Mouse (Mus musculus) liver, embryonic 14.5 days (tissue): ENCODE results near the gene H2-DMa. TPM values are rescaled to one million over a fixed set of nuclear protein-coding genes. Genes with fewer than 3 reads are reported as not detected.

Source experiments
- ATAC-seq: fragments of 200-750 bp; cut with Nextera tagmentation; 2 replicates; pipeline ENCODE4 v1.8.0; 2017; ENCODE audit warnings: moderate number of reproducible peaks, mild to moderate bottlenecking, moderate library complexity; ENCODE audit not compliant: insufficient read depth
- DNase-seq, 3 experiments: peaks; one replicate each; pipeline ENCODE4 v3.0.0-alpha.2; 2012 to 2013; ENCODE audit warnings: low read depth in 3 of 3, low spot score in 3 of 3
- H3K27ac ChIP-seq: fragments of 300-500 bp; sonication (generic); 2 replicates; pipeline ENCODE4 v1.5.1; 2014; ENCODE audit warnings: moderate library complexity, mild to moderate bottlenecking, control low read depth, inconsistent platforms
- H3K27me3 ChIP-seq: fragments of 300-500 bp; sonication (generic); 2 replicates; pipeline ENCODE4 v1.6.1; 2014; ENCODE audit warnings: mild to moderate bottlenecking, low read length, moderate library complexity; ENCODE audit not compliant: control insufficient read depth, insufficient read depth
- H3K36me3 ChIP-seq: fragments of 300-500 bp; sonication (generic); replicated peaks from 2 replicates; pipeline ENCODE4 v1.6.1; 2014; ENCODE audit warnings: low read depth; ENCODE audit not compliant: control insufficient read depth, insufficient read depth
- H3K4me1 ChIP-seq, 2 experiments: fragments of 200-500 bp in 1 of 2; fragments of 300-500 bp in 1 of 2; sonication (generic) in 1 of 2; replicated peaks; 2 replicates each; pipeline ENCODE4 v1.6.1; 2012 to 2014; ENCODE audit warnings: antibody characterized with exemption in 1 of 2, inconsistent platforms in 1 of 2, low read length in 1 of 2; ENCODE audit not compliant: control insufficient read depth in 2 of 2, insufficient read depth in 2 of 2
- H3K4me2 ChIP-seq: fragments of 300-500 bp; sonication (generic); 2 replicates; pipeline ENCODE4 v1.6.1; 2014; ENCODE audit warnings: low read depth, mild to moderate bottlenecking, control low read depth, moderate library complexity
- H3K4me3 ChIP-seq, 2 experiments: fragments of 200-500 bp in 1 of 2; fragments of 300-500 bp in 1 of 2; sonication (generic) in 1 of 2; 2 replicates each; pipeline ENCODE4 v1.5.1; 2012 to 2014; ENCODE audit warnings: low read depth in 2 of 2, low read length in 2 of 2, mild to moderate bottlenecking in 2 of 2, control low read depth in 1 of 2, inconsistent platforms in 1 of 2, moderate library complexity in 1 of 2; ENCODE audit not compliant: insufficient read depth in 1 of 2
- H3K9ac ChIP-seq: fragments of 300-500 bp; sonication (generic); replicated peaks from 2 replicates; pipeline ENCODE4 v1.6.1; 2014; ENCODE audit warnings: mild to moderate bottlenecking, control low read depth, moderate library complexity
- H3K9me3 ChIP-seq: fragments of 300-500 bp; sonication (generic); 2 replicates; pipeline ENCODE4 v1.6.1; 2016; ENCODE audit warnings: low read length, mixed read lengths; ENCODE audit not compliant: control insufficient read depth
- CTCF ChIP-seq: IDR thresholded peaks from 2 replicates; pipeline ENCODE4 v1.5.1; 2016; ENCODE audit warnings: antibody characterized with exemption, low read depth, control low read depth
- EP300 ChIP-seq: IDR thresholded peaks from 2 replicates; pipeline ENCODE4 v1.6.1; 2016; ENCODE audit warnings: antibody characterized with exemption, low read depth
- WGBS: fragments of 180-500 bp; shearing (Covaris S2); extraction: QIAGEN DNeasy Blood & Tissue Kit; methylation state at CpG from one replicate; pipeline ENCODE4 v1.1.7; 2014; ENCODE audit not compliant: insufficient replicate concordance; 5-methylcytosine and 5-hydroxymethylcytosine counted together
- polyA plus RNA-seq, 2 experiments: library from polyadenylated mRNA; depleted of rRNA in 1 of 2; stranded (reverse) in 1 of 2; unstranded in 1 of 2; fragments of >200 nt; fragmentation: Nextera tagmentation in 1 of 2; extraction: Ambion mirVana in 1 of 2; gene quantifications; 2 replicates each; pipeline versions ENCODE4 v1.2.1 to v1.2.3; 2012 to 2014

H2-DMa gene
- polyA plus RNA-seq, 2 experiments, result 3.1 to 4.4 TPM

DNA sequence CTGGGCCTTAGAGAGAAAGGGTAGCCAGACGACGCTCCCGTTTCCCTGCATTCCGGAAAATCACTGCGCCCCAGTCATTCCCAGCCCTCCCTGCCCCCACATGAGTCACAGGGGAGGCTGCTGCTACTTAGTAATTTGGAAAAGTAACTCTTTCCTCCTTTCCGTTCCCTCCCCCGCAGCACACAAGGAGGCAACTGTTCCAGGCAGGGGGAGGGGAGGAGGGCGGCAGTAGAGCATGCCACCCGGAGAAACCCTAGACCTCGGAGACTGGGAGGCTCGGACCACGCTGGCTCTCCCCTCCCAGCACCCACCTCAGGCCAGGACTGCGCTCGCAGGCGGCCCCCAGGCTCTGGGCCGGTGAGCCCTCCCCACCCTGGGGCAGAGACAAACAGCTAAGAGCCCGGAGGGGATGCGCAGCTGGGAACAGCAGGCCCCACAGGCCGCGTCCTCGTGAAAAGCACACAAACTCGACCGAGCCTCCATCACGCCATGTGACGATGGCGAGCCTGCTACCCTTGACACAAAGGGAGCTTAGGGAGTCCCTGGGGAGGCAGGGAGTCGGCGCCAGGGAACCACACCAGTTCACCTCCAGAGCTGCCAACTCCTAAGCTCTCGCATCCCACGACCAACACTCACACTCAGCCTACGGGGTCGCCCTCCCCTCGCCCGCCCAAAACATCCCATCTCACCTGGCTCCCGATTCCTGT is 2.0 kb downstream of the H2-DMa start:
- Histone ChIP-seq H3K4me3 (peak overlapping the region; percentile 88 to 96), H3K36me3 (peaks cover 25% of the 10 kb centered on the region), H3K4me2 (peak overlapping the region; percentile 100), H3K9ac (peak overlapping the region; percentile 99), H3K27ac (peak overlapping the region; percentile 99), H3K4me1 (peaks cover 16 to 22% of the 10 kb centered on the region in 2 experiments), H3K27me3 (no peaks in the 10 kb centered on the region), H3K9me3 (no peaks in the 10 kb centered on the region)
- under 1% methylated on average over 34 of the region's 35 CpGs for WGBS
- ATAC-seq, result no peak
- TF ChIP-seq EP300 (no peak), CTCF (no peak)
- peak in 1 of 3 experiments; percentile 48 for DNase-seq

DNA sequence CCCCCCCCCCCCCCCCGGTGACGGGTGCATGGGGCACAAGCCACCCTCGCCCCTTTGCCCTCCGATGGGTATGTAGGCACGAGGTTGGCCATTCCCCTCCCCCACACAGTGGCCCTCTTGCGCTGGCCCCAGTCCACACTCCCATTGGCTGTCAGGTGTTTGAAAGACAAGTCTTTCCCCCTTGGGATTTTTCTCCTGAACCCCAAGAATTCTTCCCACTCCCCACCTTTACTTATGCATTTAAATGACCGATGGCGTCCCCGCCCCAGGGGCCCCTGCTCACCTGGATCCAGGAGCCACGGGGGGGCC is 2.5 kb downstream of the H2-DMa start:
- H3K4me3 ChIP-seq, result peak overlapping the region; percentile 88 to 96
- 0% methylated on average over 8 of the region's 10 CpGs for WGBS
- no peaks in the 10 kb centered on the region for H3K27me3 ChIP-seq
- H3K4me2 ChIP-seq, result peak overlapping the region; percentile 100
- H3K4me1 ChIP-seq, result peaks cover 14 to 16% of the 10 kb centered on the region in 2 experiments
- peak in 1 of 3 experiments; percentile 55 for DNase-seq
- H3K9me3 ChIP-seq, result no peaks in the 10 kb centered on the region
- peaks cover 20% of the 10 kb centered on the region for H3K36me3 ChIP-seq
- peak overlapping the region; percentile 99 for H3K9ac ChIP-seq
- H3K27ac ChIP-seq, result peak overlapping the region; percentile 99
- no peak for TF ChIP-seq EP300
- TF ChIP-seq CTCF, result no peak
- no peak for ATAC-seq

GRCm38 (mm10) chr17:34122188-34122984 is 3.0 kb downstream of the H2-DMa start, which contains the start of gene Brd2:
Brd2 (minus strand) TSS chr17:34122634.
- peak within 1 kb of the TSS; percentile 99 for H3K9ac ChIP-seq
- peak within 1 kb of the TSS; percentile 100 for H3K4me2 ChIP-seq
- peaks cover 14 to 15% of the 10 kb centered on the region in 2 experiments for H3K4me1 ChIP-seq
- under 1% methylated on average over 75 of the region's 75 CpGs for WGBS
- ATAC-seq (peak; percentile 56), DNase-seq (peak; percentile 85 to 92 (median 87))
- H3K27ac ChIP-seq, result peak within 1 kb of the TSS; percentile 99
- TF ChIP-seq CTCF (no peak), EP300 (no peak; the same call in 1 of the 2 replicates)
- H3K27me3 ChIP-seq, result no peaks in the 10 kb centered on the region
- H3K9me3 ChIP-seq, result no peaks in the 10 kb centered on the region
- peak within 1 kb of the TSS; percentile 88 to 96 for H3K4me3 ChIP-seq
- H3K36me3 ChIP-seq, result peaks cover 14% of the 10 kb centered on the region

DNA sequence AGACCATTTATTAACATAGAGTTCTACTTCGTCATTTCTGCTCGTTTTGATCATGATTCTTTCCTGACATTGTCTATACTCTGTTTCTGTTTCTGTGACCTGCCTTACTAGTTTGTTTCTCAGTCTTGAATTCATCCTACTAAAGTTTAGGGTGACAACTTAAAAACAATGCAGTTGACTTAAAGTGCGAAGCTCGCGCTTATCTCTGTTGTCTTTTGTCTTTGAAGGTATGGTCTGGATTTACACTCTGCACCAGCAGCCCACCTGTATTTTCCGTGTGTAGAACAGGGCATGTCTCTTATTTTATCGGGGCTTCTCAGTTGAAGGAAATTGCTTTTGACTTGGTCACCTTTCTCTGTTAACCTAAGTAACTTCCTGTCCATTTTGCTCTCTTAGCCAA is 3.8 kb downstream of the H2-DMa start:
- Histone ChIP-seq H3K9ac (peak overlapping the region; percentile 99), H3K36me3 (peaks cover 7% of the 10 kb centered on the region), H3K4me2 (peak overlapping the region; percentile 100), H3K27ac (peak overlapping the region; percentile 76), H3K4me1 (peaks cover 17 to 20% of the 10 kb centered on the region in 2 experiments), H3K27me3 (no peaks in the 10 kb centered on the region), H3K4me3 (peak overlapping the region; percentile 88 to 96), H3K9me3 (no peaks in the 10 kb centered on the region)
- TF ChIP-seq CTCF (no peak), EP300 (no peak)
- no peak for DNase-seq
- 1% methylated on average over 7 of the region's 7 CpGs for WGBS
- no peak for ATAC-seq

GRCm38 (mm10) chr17:34123518-34123917 is 4.2 kb downstream of the H2-DMa start:
- 19% methylated on average over 2 of the region's 2 CpGs for WGBS
- no peaks in the 10 kb centered on the region; the same call in 1 of the 2 replicates for H3K27me3 ChIP-seq
- H3K4me1 ChIP-seq, result peaks cover 19 to 20% of the 10 kb centered on the region in 2 experiments
- no peak for DNase-seq
- H3K4me2 ChIP-seq, result peak overlapping the region; percentile 100
- no peak for TF ChIP-seq CTCF
- H3K4me3 ChIP-seq, result peak overlapping the region; percentile 88 to 96
- H3K9me3 ChIP-seq, result no peaks in the 10 kb centered on the region
- peak overlapping the region; percentile 99 for H3K9ac ChIP-seq
- ATAC-seq, result no peak
- peak overlapping the region; percentile 76 for H3K27ac ChIP-seq
- H3K36me3 ChIP-seq, result peaks cover 4% of the 10 kb centered on the region
